In genomic region chr3:101711594-101712171, GRCm38 (mm10) we compare ENCODE assay signal across 9 mouse cellular contexts.
DNase-seq lines count a peak whose midpoint lies in the region; ATAC-seq and TF ChIP-seq lines count a peak whose summit lies in the region.
"Had no signal": no experiment of that assay in that cellular context is flagged by ENCODE, and none has a peak within 500 bp of the region (broad histone marks: within the 10 kb centered on the region; RNA-seq: fewer than 3 reads in every experiment).

No protein-coding gene starts in this region.

- DNase-seq in kidney, adult 2 months: peak; percentile 14
- DNase-seq in kidney, postnatal 25 days: no peak
- DNase-seq in T-cell, adult 2 months (ENCODE audit: low spot score): no peak
- no peak for DNase-seq in left cerebral cortex, adult 2 months (ENCODE audit: extremely low spot score in 1 of 2, low spot score in 2 of 2)

- no peaks in the 10 kb centered on the region for H3K36me3 ChIP-seq in kidney, adult 2 months (ENCODE audit: control insufficient read depth, insufficient read depth, low read length)
- H3K36me3 ChIP-seq in forebrain, embryonic 15.5 days: no peaks in the 10 kb centered on the region
- no peaks in the 10 kb centered on the region for H3K36me3 ChIP-seq in lung, embryonic 16.5 days (ENCODE audit: control insufficient read depth, insufficient read depth, low read length)
- no peaks in the 10 kb centered on the region for H3K36me3 ChIP-seq in stomach, embryonic 14.5 days (ENCODE audit: control insufficient read depth, insufficient read depth, low read length)
- H3K36me3 ChIP-seq: G1E had no signal

- H3K9ac ChIP-seq in forebrain, embryonic 15.5 days (replicated peaks): no peak overlapping the region
- 0 out of 2 replicates have a peak overlapping the region, but pooled peaks have one; percentile 33 for H3K9ac ChIP-seq in lung, embryonic 16.5 days (ENCODE audit: low read length)
- H3K9ac ChIP-seq in stomach, embryonic 14.5 days (replicated peaks; ENCODE audit: low read depth, low read length): no peak overlapping the region

- intact Hi-C loops in left cerebral cortex, adult 2 months (cut with DNase I): no loop called here

- 40% methylated on average over 11 of the region's 11 CpGs for WGBS in kidney, adult 2 months
- WGBS in forebrain, embryonic 15.5 days: 4% methylated on average over 11 of the region's 11 CpGs
- 16% methylated on average over 11 of the region's 11 CpGs for WGBS in lung, embryonic 16.5 days
- WGBS in stomach, embryonic 14.5 days: 11% methylated on average over 11 of the region's 11 CpGs

- no peak for TF ChIP-seq CTCF in kidney, adult 2 months (conservative IDR thresholded peaks at IDR 0.05; ENCODE audit: insufficient read depth, insufficient read length, low read depth, low read length)
- TF ChIP-seq CTCF in left cerebral cortex, adult 2 months (IDR thresholded peaks at IDR 0.05): no peak

- H3K4me3 ChIP-seq in kidney, adult 2 months (ENCODE audit: insufficient read depth, low read depth, low read length): no peak overlapping the region
- H3K4me3 ChIP-seq in forebrain, embryonic 15.5 days: no peak overlapping the region
- H3K4me3 ChIP-seq in lung, embryonic 16.5 days (ENCODE audit: low read length): no peak overlapping the region
- H3K4me3 ChIP-seq in stomach, embryonic 14.5 days (ENCODE audit: low read depth, low read length): no peak overlapping the region
- H3K4me3 ChIP-seq in left cerebral cortex, adult 2 months: no peak overlapping the region

- TF ChIP-seq POLR2A in kidney, adult 2 months (IDR thresholded peaks at IDR 0.05; ENCODE audit: low read depth, low read length): no peak

- H3K27me3 ChIP-seq in kidney, adult 2 months (replicated peaks; ENCODE audit: control insufficient read depth, insufficient read depth, low read length): no peaks in the 10 kb centered on the region
- H3K27me3 ChIP-seq in forebrain, embryonic 15.5 days: no peaks in the 10 kb centered on the region
- H3K27me3 ChIP-seq in lung, embryonic 16.5 days (ENCODE audit: control insufficient read depth, insufficient read depth, low read depth, low read length): no peaks in the 10 kb centered on the region
- H3K27me3 ChIP-seq in stomach, embryonic 14.5 days (ENCODE audit: control insufficient read depth, insufficient read depth, low read length): no peaks in the 10 kb centered on the region

- no peaks in the 10 kb centered on the region; the same call in 1 of the 2 replicates for H3K4me1 ChIP-seq in kidney, adult 2 months (ENCODE audit: control insufficient read depth, insufficient read depth, low read length)
- H3K4me1 ChIP-seq in forebrain, embryonic 15.5 days: peaks cover 19% of the 10 kb centered on the region
- peaks cover 25% of the 10 kb centered on the region for H3K4me1 ChIP-seq in lung, embryonic 16.5 days (replicated peaks; ENCODE audit: control insufficient read depth, insufficient read depth, low read length)
- peaks cover 28% of the 10 kb centered on the region for H3K4me1 ChIP-seq in stomach, embryonic 14.5 days (ENCODE audit: control insufficient read depth, insufficient read depth, low read length)

- H3K9me3 ChIP-seq in forebrain, embryonic 15.5 days: no peaks in the 10 kb centered on the region
- no peaks in the 10 kb centered on the region for H3K9me3 ChIP-seq in lung, embryonic 16.5 days (ENCODE audit: control insufficient read depth, low read length)
- H3K9me3 ChIP-seq in stomach, embryonic 14.5 days (ENCODE audit: control insufficient read depth, low read depth, low read length): no peaks in the 10 kb centered on the region
- H3K9me3 ChIP-seq: G1E had no signal

- H3K4me2 ChIP-seq in forebrain, embryonic 15.5 days (replicated peaks): no peak overlapping the region
- H3K4me2 ChIP-seq in lung, embryonic 16.5 days (ENCODE audit: low read depth, low read length): no peak overlapping the region
- H3K4me2 ChIP-seq in stomach, embryonic 14.5 days (replicated peaks; ENCODE audit: low read depth, low read length): no peak overlapping the region

- ATAC-seq in forebrain, embryonic 15.5 days (replicated peaks): 0 out of 2 replicates have a peak, but pooled peaks have one; percentile 39
- peak; percentile 47 to 51; a peak in 3 of 4 replicates for ATAC-seq in hematopoietic stem cell, adult 5-6 weeks (replicated peaks in 1 of 2; ENCODE audit: insufficient read depth in 1 of 2, low FRiP score in 2 of 2, low TSS enrichment in 1 of 2, low read depth in 1 of 2, poor library complexity in 2 of 2, severe bottlenecking in 2 of 2)
- peak; percentile 70 for ATAC-seq in lung, embryonic 16.5 days (ENCODE audit: low read depth)
- peak; percentile 53; the same call in 1 of the 2 replicates for ATAC-seq in stomach, embryonic 14.5 days (ENCODE audit: insufficient number of reproducible peaks, insufficient read depth, low FRiP score, low read depth)

- no peak overlapping the region for H3K27ac ChIP-seq in kidney, adult 2 months (ENCODE audit: insufficient read depth, low read depth, low read length)
- no peak overlapping the region for H3K27ac ChIP-seq in forebrain, embryonic 15.5 days (replicated peaks)
- H3K27ac ChIP-seq in lung, embryonic 16.5 days (ENCODE audit: low read length): peak overlapping the region; percentile 38
- H3K27ac ChIP-seq in stomach, embryonic 14.5 days (ENCODE audit: low read length): peak overlapping the region; percentile 35
- H3K27ac ChIP-seq in left cerebral cortex, adult 2 months: no peak overlapping the region

Comparison
In these comparisons a context has a peak if more than half of its experiments do, and no peak if none do; other contexts are left out.
1. H3K27ac ChIP-seq: peak in lung, embryonic 16.5 days (single experiment) and stomach, embryonic 14.5 days (single experiment); none in kidney, adult 2 months (single experiment), forebrain, embryonic 15.5 days (single experiment) and left cerebral cortex, adult 2 months (single experiment).
2. Peak in every context shown above with its lines, with median percentiles within 50 percentile points of each other: ATAC-seq.